Mouse (Mus musculus) urinary bladder, adult 2 months (tissue): ENCODE data around the gene Neu4. TPM values are rescaled to one million over a fixed set of nuclear protein-coding genes. Genes with fewer than 3 reads are reported as not detected.
"Not testable (repeated sequence)": the region's sequence is repeated elsewhere in the genome, so short reads cannot be mapped to it uniquely, and the experiment has no call there.

Source experiments
- DNase-seq: peaks from one replicate; pipeline ENCODE4 v3.0.0; 2022; ENCODE audit warnings: low spot score
- polyA plus RNA-seq: library from polyadenylated mRNA; depleted of rRNA; stranded (reverse); fragments of >200 nt; gene quantifications from 2 replicates; pipeline ENCODE4 v1.2.3, GENCODE M21; 2012; rRNA removed

Neu4 gene
- not detected in 2 replicates for polyA plus RNA-seq

- DNase-seq: no peak
Observed at GRCm38 (mm10) chr1:94020151-94020550, at the start of gene Neu4. Gene Neu4, plus strand, starts transcription at chr1:94020451.

- not testable (repeated sequence) for DNase-seq
Observed at GRCm38 (mm10) chr1:93970797-93971196, 49.5 kb upstream of the Neu4 start.

GRCm38 (mm10) chr1:93975764-93976163, 44.5 kb upstream of the Neu4 start:
- DNase-seq: not testable (repeated sequence)

- DNase-seq: not testable (repeated sequence)
Observed at GRCm38 (mm10) chr1:93978287-93978686, 42.0 kb upstream of the Neu4 start.

- DNase-seq: not testable (repeated sequence)
Observed at GRCm38 (mm10) chr1:93980932-93981331, 39.3 kb upstream of the Neu4 start.

- DNase-seq: no peak
Observed at GRCm38 (mm10) chr1:93986167-93986566, 34.1 kb upstream of the Neu4 start.

- DNase-seq: no peak
Observed at GRCm38 (mm10) chr1:93988786-93989185, 31.5 kb upstream of the Neu4 start.

GRCm38 (mm10) chr1:93990209-93990608, 30.0 kb upstream of the Neu4 start, which contains the start of gene Gal3st2c:
Gene Gal3st2c, plus strand, starts transcription at chr1:93990509.
- DNase-seq: not testable (repeated sequence)

- not testable (repeated sequence) for DNase-seq
Observed at GRCm38 (mm10) chr1:93991068-93991467, 29.2 kb upstream of the Neu4 start.

- not testable (repeated sequence) for DNase-seq
Observed at GRCm38 (mm10) chr1:93991491-93991890, 28.8 kb upstream of the Neu4 start.

GRCm38 (mm10) chr1:94001023-94001422, 19.2 kb upstream of the Neu4 start:
- DNase-seq: no peak

- DNase-seq: not testable (repeated sequence)
Observed at GRCm38 (mm10) chr1:94005954-94006506, 14.2 kb upstream of the Neu4 start.

- DNase-seq: not testable (repeated sequence)
Observed at GRCm38 (mm10) chr1:94008826-94009225, 11.4 kb upstream of the Neu4 start.

GRCm38 (mm10) chr1:94011643-94012042, 8.6 kb upstream of the Neu4 start:
- no peak for DNase-seq

- no peak for DNase-seq
Observed at GRCm38 (mm10) chr1:94027506-94028108, 7.4 kb downstream of the Neu4 start.

- DNase-seq: no peak
Observed at GRCm38 (mm10) chr1:94028741-94029140, 8.5 kb downstream of the Neu4 start.

- no peak for DNase-seq
Observed at GRCm38 (mm10) chr1:94033075-94033602, 12.9 kb downstream of the Neu4 start.

- DNase-seq: peak; percentile 44
Observed at GRCm38 (mm10) chr1:94034984-94035743, 14.9 kb downstream of the Neu4 start.

GRCm38 (mm10) chr1:94040391-94040790, 20.1 kb downstream of the Neu4 start:
- DNase-seq: no peak

- DNase-seq: no peak
Observed at GRCm38 (mm10) chr1:94045559-94045958, 25.3 kb downstream of the Neu4 start.

- DNase-seq: no peak
Observed at GRCm38 (mm10) chr1:94046544-94046943, 26.3 kb downstream of the Neu4 start.

- DNase-seq: no peak
Observed at GRCm38 (mm10) chr1:94051104-94051503, 30.9 kb downstream of the Neu4 start.

GRCm38 (mm10) chr1:94052373-94052772, 32.1 kb downstream of the Neu4 start, which contains the start of gene Pdcd1:
Gene Pdcd1, minus strand, starts transcription at chr1:94052553.
- DNase-seq: no peak
